Mouse (Mus musculus) CH12.LX (cell line): ENCODE data around the gene Sprn. TPM values are rescaled to one million over a fixed set of nuclear protein-coding genes. Genes with fewer than 3 reads are reported as not detected.
"Not testable (repeated sequence)": the region's sequence is repeated elsewhere in the genome, so short reads cannot be mapped to it uniquely, and the experiment has no call there.

Experiments used
- DNase-seq: peaks from one replicate; pipeline ENCODE4 v3.0.0-alpha.2; 2013; ENCODE audit errors: extremely low read depth
- H3K27ac ChIP-seq: 2 replicates; pipeline ENCODE4 v1.5.1; 2012; ENCODE audit warnings: low read depth, mild to moderate bottlenecking, control low read depth, moderate library complexity; ENCODE audit not compliant: insufficient read depth
- H3K27me3 ChIP-seq: replicated peaks from 2 replicates; pipeline ENCODE3; 2012; ENCODE audit warnings: inconsistent platforms
- H3K36me3 ChIP-seq, 2 experiments: replicated peaks in 1 of 2; 2 replicates each; pipeline versions ENCODE3 to v1.6.1; 2012; ENCODE audit warnings: inconsistent platforms in 1 of 2, low read length in 1 of 2, mild to moderate bottlenecking in 1 of 2, mixed read lengths in 1 of 2, moderate library complexity in 1 of 2; ENCODE audit not compliant: control insufficient read depth in 1 of 2, insufficient read depth in 1 of 2
- H3K4me1 ChIP-seq, 2 experiments: 2 replicates each; pipeline ENCODE4 v1.6.1; 2012; ENCODE audit warnings: inconsistent platforms in 1 of 2, moderate library complexity in 1 of 2; ENCODE audit not compliant: insufficient read depth in 2 of 2, control insufficient read depth in 1 of 2
- H3K4me2 ChIP-seq: 2 replicates; pipeline ENCODE4 v1.6.1; 2012; ENCODE audit warnings: low read depth, mild to moderate bottlenecking, control low read depth; ENCODE audit not compliant: poor library complexity, insufficient read depth, severe bottlenecking
- H3K4me3 ChIP-seq, 3 experiments: fragments of 150-350 bp in 1 of 3; sonication (generic) in 1 of 3; replicated peaks in 1 of 3; 2 replicates each; pipeline versions ENCODE3 to v1.5.1; 2011 to 2012; ENCODE audit warnings: low read depth in 2 of 3, low read length in 2 of 3, mild to moderate bottlenecking in 2 of 3, moderate library complexity in 2 of 3, control low read depth in 1 of 3, improper control_type of control experiment in 1 of 3, inconsistent platforms in 1 of 3, mixed read lengths in 1 of 3; ENCODE audit not compliant: poor library complexity in 1 of 3
- H3K79me2 ChIP-seq: replicated peaks from 2 replicates; pipeline ENCODE4 v1.6.1; 2012; ENCODE audit warnings: mild to moderate bottlenecking, moderate library complexity; ENCODE audit not compliant: control insufficient read depth, poor library complexity, insufficient read depth, severe bottlenecking; ENCODE audit errors: extremely low read depth
- H3K9ac ChIP-seq: 2 replicates; pipeline ENCODE4 v1.6.1; 2012; ENCODE audit warnings: low read depth, mild to moderate bottlenecking, control low read depth, moderate library complexity; ENCODE audit not compliant: insufficient read depth
- H3K9me3 ChIP-seq: replicated peaks from 2 replicates; pipeline ENCODE3; 2012; ENCODE audit warnings: low read length, inconsistent platforms, mixed read lengths
- BHLHE40 ChIP-seq: IDR thresholded peaks from 2 replicates; pipeline ENCODE4 v1.6.1; 2011; ENCODE audit warnings: mild to moderate bottlenecking, low read depth, low read length, improper control_type of control experiment
- CHD2 ChIP-seq: IDR thresholded peaks from 2 replicates; pipeline ENCODE4 v1.6.1; 2011; ENCODE audit warnings: low read length, improper control_type of control experiment
- ELF1 ChIP-seq: IDR thresholded peaks from 2 replicates; pipeline ENCODE4 v1.6.1; 2014; ENCODE audit warnings: low read depth, mild to moderate bottlenecking, inconsistent platforms, low read length, improper control_type of control experiment
- EP300 ChIP-seq: IDR thresholded peaks from 2 replicates; pipeline ENCODE4 v1.6.1; 2011; ENCODE audit warnings: low read length, improper control_type of control experiment
- ETS1 ChIP-seq: conservative IDR thresholded peaks from 2 replicates; pipeline ENCODE4 v1.6.1; 2012; ENCODE audit warnings: low read depth, mild to moderate bottlenecking, inconsistent platforms, low read length, improper control_type of control experiment, moderate library complexity
- GABPA ChIP-seq: IDR thresholded peaks from 2 replicates; pipeline ENCODE4 v1.6.1; 2012; ENCODE audit warnings: low read depth, low read length, improper control_type of control experiment, inconsistent platforms; ENCODE audit not compliant: insufficient replicate concordance
- HCFC1 ChIP-seq: IDR thresholded peaks from 2 replicates; pipeline ENCODE4 v1.6.1; 2012; ENCODE audit warnings: low read depth, mild to moderate bottlenecking, inconsistent platforms, low read length, improper control_type of control experiment
- JUN ChIP-seq: IDR thresholded peaks from 2 replicates; pipeline ENCODE4 v1.6.1; 2011; ENCODE audit warnings: low read depth, mild to moderate bottlenecking, low read length, improper control_type of control experiment, moderate library complexity; ENCODE audit not compliant: insufficient read depth
- KAT2A ChIP-seq: IDR thresholded peaks from 2 replicates; pipeline ENCODE4 v1.6.1; 2012; ENCODE audit warnings: low read length, improper control_type of control experiment, inconsistent platforms; ENCODE audit not compliant: insufficient replicate concordance
- MAZ ChIP-seq: IDR thresholded peaks from 2 replicates; pipeline ENCODE4 v1.6.1; 2012; ENCODE audit warnings: low read depth, mild to moderate bottlenecking, inconsistent platforms, low read length, improper control_type of control experiment, moderate library complexity
- MXI1 ChIP-seq: IDR thresholded peaks from 2 replicates; pipeline ENCODE4 v1.6.1; 2011; ENCODE audit warnings: mild to moderate bottlenecking, low read depth, low read length, improper control_type of control experiment
- MYC ChIP-seq: IDR thresholded peaks from 2 replicates; pipeline ENCODE4 v1.6.1; 2011; ENCODE audit warnings: low read depth, mild to moderate bottlenecking, improper control_type of control experiment, low read length
- NELFE ChIP-seq: IDR thresholded peaks from 2 replicates; pipeline ENCODE4 v1.6.1; 2011; ENCODE audit warnings: low read depth, low read length, improper control_type of control experiment
- NRF1 ChIP-seq: IDR thresholded peaks from 2 replicates; pipeline ENCODE4 v1.6.1; 2014; ENCODE audit warnings: low read depth, mild to moderate bottlenecking, inconsistent platforms, low read length, improper control_type of control experiment, moderate library complexity
- PAX5 ChIP-seq: IDR thresholded peaks from 2 replicates; pipeline ENCODE4 v1.6.1; 2012; ENCODE audit warnings: low read length, inconsistent platforms, mixed read lengths
- POLR2A ChIP-seq: IDR thresholded peaks from 2 replicates; pipeline ENCODE4 v1.6.1; 2011; ENCODE audit warnings: low read depth, mild to moderate bottlenecking, improper control_type of control experiment, low read length
- POLR2AphosphoS2 ChIP-seq: IDR thresholded peaks from 2 replicates; pipeline ENCODE4 v1.6.1; 2011; ENCODE audit warnings: low read depth, low read length, improper control_type of control experiment
- SIN3A ChIP-seq: IDR thresholded peaks from 2 replicates; pipeline ENCODE4 v1.6.1; 2012; ENCODE audit warnings: low read length, improper control_type of control experiment, inconsistent platforms
- SMC3 ChIP-seq: IDR thresholded peaks from 2 replicates; pipeline ENCODE4 v1.6.1; 2011; ENCODE audit warnings: low read depth, low read length, improper control_type of control experiment
- UBTF ChIP-seq: IDR thresholded peaks from 2 replicates; pipeline ENCODE4 v1.6.1; 2012; ENCODE audit warnings: low read depth, mild to moderate bottlenecking, inconsistent platforms, low read length, improper control_type of control experiment, moderate library complexity
- USF1 ChIP-seq: IDR thresholded peaks from 2 replicates; pipeline ENCODE4 v1.6.1; 2014; ENCODE audit warnings: low read depth, mild to moderate bottlenecking, inconsistent platforms, low read length, improper control_type of control experiment
- USF2 ChIP-seq: conservative IDR thresholded peaks from 2 replicates; pipeline ENCODE4 v1.6.1; 2011; ENCODE audit warnings: low read depth, low read length, improper control_type of control experiment
- ZC3H11A ChIP-seq: IDR thresholded peaks from 2 replicates; pipeline ENCODE4 v1.6.1; 2012; ENCODE audit warnings: low read depth, mild to moderate bottlenecking, inconsistent platforms, low read length, improper control_type of control experiment
- dilution Hi-C: fragments of 300-500 bp; cut with MboI; formaldehyde crosslinking; loops from 2 replicates; pipeline ENCODE4 v1.14.3; 2020; ENCODE audit warnings: low sequenced_read_pairs; ENCODE audit not compliant: extremely low pct_unique_long_range_greater_than_20kb, extremely low pct_ligation_motif_present
- in situ Hi-C: fragments of 300-500 bp; cut with MboI; formaldehyde crosslinking; loops from 3 replicates; pipeline ENCODE4 v1.14.3; 2019; ENCODE audit warnings: low sequenced_read_pairs, low pct_ligation_motif_present, low pct_unique_long_range_greater_than_20kb, mixed read lengths
- polyA plus RNA-seq: library from polyadenylated mRNA; unstranded; fragments of >175 nt; gene quantifications from 2 replicates; pipeline ENCODE4 v1.2.1, GENCODE M21; 2012; ENCODE audit warnings: low read depth; ENCODE audit not compliant: insufficient read length
- total RNA-seq, 2 experiments: library from RNA; depleted of rRNA; stranded (reverse); fragments of 300-350 nt in 1 of 2; fragments of >200 nt in 1 of 2; gene quantifications; 2 replicates each; pipeline ENCODE4 v1.2.3; 2012 to 2014

The Sprn gene
- total and polyA plus RNA-seq, 3 experiments = not detected

DNA sequence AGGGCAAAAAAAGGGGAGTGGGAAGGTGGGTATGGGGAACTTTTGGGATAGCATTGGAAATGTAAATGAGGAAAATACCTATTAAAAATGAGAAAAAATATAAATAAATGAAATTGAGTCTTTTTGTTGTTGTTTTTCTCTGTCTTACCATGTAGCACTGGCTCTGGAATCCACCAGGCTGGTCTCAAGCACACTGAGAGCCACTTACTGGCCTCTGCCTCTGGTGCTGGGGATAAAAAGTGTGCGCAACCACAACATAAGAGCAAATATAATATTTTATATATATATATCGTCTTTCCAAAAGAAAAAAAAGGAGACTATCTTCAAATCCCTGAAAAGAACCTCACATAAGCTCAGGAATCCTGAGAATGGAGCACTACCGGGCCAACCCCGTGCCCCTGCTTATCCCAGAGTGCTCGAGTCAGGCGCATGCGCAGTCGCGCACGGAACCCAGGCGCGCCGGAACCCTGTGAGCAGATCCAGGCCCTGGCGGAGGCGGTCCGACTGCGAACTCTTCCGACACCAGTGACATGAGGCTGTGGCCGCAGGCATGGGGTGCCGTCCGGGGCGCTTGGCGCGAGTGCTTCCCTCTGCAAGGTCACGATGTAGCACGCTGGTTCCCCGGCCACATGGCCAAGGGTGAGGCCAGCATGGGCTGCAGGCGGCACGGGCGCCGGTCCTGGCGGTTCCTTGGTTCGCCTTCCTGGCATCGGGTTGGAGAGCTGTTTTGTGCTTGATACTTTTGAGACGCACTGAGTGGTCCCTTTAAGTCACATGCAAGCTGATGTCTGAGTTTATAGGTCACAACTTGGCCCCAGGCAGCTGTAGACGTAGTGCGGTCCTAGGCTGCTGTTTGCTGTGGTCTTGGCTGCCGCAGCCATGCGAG lies 17.3 kb downstream of the Sprn start, which contains the start of gene Mtg1 (continued):
- TF ChIP-seq UBTF (no peak; the same call in 1 of the 2 replicates), HCFC1 (peak; percentile 97), USF1 (peak; percentile 9; the same call in 1 of the 2 replicates), MXI1 (peak; percentile 98), NELFE (peak; percentile 63), POLR2AphosphoS2 (peak; percentile 92), SMC3 (no peak), JUN (no peak), ELF1 (peak; percentile 81), POLR2A (peak; percentile 93), GABPA (peak; percentile 25; the same call in 1 of the 2 replicates), USF2 (no peak), NRF1 (peak; percentile 93), CHD2 (no peak), ZC3H11A (no peak)

DNA sequence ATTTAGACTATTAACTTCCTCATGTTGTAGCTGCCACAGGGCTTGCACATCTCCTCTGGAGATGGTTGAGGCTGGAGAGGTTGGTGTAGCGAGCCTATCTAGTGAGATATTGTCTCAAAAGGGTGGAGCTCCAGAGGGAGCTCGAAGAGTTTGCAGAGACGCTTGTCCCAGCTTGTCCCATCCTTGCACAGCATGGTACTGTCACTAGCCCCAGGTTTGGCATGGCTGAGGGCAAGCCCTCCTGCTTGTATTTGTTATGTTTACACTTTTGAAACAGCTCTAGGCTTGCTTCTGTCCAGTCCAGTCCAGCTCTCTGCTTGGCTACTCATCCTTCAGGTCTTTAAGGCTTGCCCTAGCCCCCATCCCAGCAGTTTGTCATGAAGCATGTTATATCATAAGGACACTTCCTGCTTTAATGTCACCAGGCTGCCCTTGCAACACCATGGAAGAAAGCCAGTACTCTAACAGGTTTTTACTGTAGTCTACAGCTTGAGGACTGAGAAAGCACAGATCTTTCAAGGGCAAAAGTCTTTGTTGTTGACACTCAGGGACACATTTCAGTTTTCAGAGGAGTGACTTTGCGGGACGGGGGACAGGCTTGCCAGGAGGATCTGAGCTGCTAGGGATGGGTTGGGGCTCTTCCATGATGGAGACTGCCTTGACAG lies 19.4 kb downstream of the Sprn start:
- H3K27ac ChIP-seq = no peak overlapping the region
- dilution Hi-C loops = no loop called here

DNA sequence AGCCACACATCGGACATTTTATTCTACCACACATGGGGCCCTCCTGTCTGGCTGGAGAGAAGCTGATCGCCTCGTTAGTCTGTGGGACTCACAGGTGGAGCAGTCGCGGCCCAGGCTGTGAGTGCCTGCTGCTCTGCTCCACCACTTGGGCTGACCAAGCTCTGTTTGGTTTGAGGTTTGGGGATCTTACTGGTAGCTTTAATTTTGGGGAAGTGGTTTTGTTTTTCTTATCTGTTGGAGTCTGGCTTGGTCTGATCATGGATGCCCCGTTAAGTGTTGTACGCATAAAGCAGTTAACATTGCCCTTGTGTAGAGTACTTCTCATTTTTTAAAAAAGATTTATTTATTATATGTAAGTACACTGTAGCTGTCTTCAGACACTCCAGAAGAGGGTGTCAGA lies 20.6 kb downstream of the Sprn start:
- H3K79me2 ChIP-seq, DNase-seq, H3K9ac ChIP-seq, H3K27me3 ChIP-seq, H3K4me2 ChIP-seq, H3K9me3 ChIP-seq, dilution Hi-C loops, H3K27ac ChIP-seq, H3K4me3 ChIP-seq: not testable (repeated sequence)
- Histone ChIP-seq H3K4me1 (peaks cover 0 to 18% of the 10 kb centered on the region in 2 experiments; a peak in 1 of 4 replicates), H3K36me3 (peaks cover 34 to 64% of the 10 kb centered on the region in 2 experiments)
- in situ Hi-C loops = loop anchor here (10.0 kb wide), 2 partner anchors 139 to 219 kb away; partner anchors contain the start of gene Adam8

More for the DNA sequence above, 19.4 kb downstream of the Sprn start:
- Histone ChIP-seq H3K79me2 (no peaks in the 10 kb centered on the region), H3K9me3 (no peaks in the 10 kb centered on the region)
- TF ChIP-seq SIN3A (no peak), MYC (no peak), KAT2A (no peak), EP300 (no peak), USF1 (no peak), MXI1 (no peak), HCFC1 (no peak), UBTF (no peak), POLR2AphosphoS2 (no peak), MAZ (no peak), ETS1 (no peak), JUN (no peak), NELFE (no peak), PAX5 (no peak), GABPA (no peak), BHLHE40 (no peak)
- TF ChIP-seq, all 38 proteins: peak for 0
- H3K4me3 ChIP-seq = no peak overlapping the region
- no peak overlapping the region for H3K9ac ChIP-seq
- in situ Hi-C loops = loop anchor here (5.0 to 10.0 kb wide), 3 partner anchors 38 to 220 kb away; partner anchors contain the start of gene Adam8
- H3K4me2 ChIP-seq = no peak overlapping the region
- peaks cover 24 to 63% of the 10 kb centered on the region in 2 experiments for H3K36me3 ChIP-seq
- H3K4me1 ChIP-seq = peaks cover 0 to 17% of the 10 kb centered on the region in 2 experiments; a peak in 1 of 4 replicates
- H3K27me3 ChIP-seq = no peaks in the 10 kb centered on the region
- DNase-seq = no peak
